Mouse (Mus musculus) central nervous system, embryonic 18 days (tissue): Measurements from ENCODE around the gene Cipc. TPM values are rescaled to one million over a fixed set of nuclear protein-coding genes. Genes with fewer than 3 reads are reported as not detected.

Experiments
- polyA plus RNA-seq: library from polyadenylated mRNA; depleted of rRNA; stranded (reverse); fragments of >200 nt; gene quantifications from 2 replicates; pipeline ENCODE4 v1.2.3, GENCODE M21; 2012; rRNA removed

Cipc gene
- polyA plus RNA-seq, result 57.9 and 58.9 TPM in 2 replicates

DNA sequence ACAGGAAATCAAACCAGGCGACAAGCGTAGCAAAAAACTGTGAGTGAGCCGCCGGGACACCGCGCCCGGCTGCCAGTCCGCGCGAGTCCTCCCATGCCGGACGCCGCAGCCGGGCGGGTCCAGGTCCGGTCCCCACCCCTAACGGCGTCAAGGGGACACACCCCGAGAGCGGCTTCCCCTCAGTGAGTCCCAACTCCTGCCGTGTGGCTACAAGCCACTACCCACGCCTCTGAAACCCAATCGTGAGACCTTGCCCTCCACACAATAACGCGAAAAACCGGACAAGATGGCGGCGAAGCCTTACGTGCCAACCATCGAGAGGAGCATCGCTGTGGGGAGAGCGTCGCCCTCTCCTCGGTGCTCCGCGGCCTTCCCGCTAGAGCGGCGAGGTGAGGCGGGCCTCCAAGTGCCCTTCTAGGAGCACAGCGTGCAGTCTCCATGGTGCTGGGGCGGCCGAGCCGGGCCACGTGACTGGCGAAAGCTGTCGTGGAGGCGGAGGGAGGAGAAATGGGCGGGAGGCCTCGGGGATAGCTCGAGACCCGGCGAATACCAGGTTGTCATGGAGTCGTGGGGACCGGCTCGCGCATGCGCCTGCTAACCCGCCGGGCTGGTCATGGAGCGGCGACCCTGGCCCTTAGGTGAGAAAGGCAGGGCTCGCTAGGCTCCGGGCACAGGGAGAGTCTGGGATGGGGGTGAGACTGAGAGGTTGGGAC lies at the start of gene Cipc:
TSS of gene Cipc (plus strand) at position 182 of the 713 bp plus-strand sequence.

GRCm38 (mm10) chr12:86989890-86990754 lies 43.3 kb downstream of the Cipc start, which contains the start of gene Zdhhc22:
Gene Zdhhc22, minus strand, starts transcription at chr12:86990430.

Other genes starting within 250 kb of the Cipc start
- 13.6 and 14.7 TPM in 2 replicates for gene Angel1, start 220.6 kb upstream of the Cipc start, polyA plus RNA-seq
- not detected in 2 replicates for gene Lrrc74a, start 212.7 kb upstream of the Cipc start, polyA plus RNA-seq
- 51.3 and 63.4 TPM in 2 replicates for gene Irf2bpl, start 62.2 kb upstream of the Cipc start, polyA plus RNA-seq
- 19.1 and 22.9 TPM in 2 replicates for gene Zdhhc22, start 43.4 kb downstream of the Cipc start, polyA plus RNA-seq
- 28.4 and 28.9 TPM in 2 replicates for gene Tmem63c, start 74.3 kb downstream of the Cipc start, polyA plus RNA-seq
- gene Ngb, start 155.5 kb downstream of the Cipc start, polyA plus RNA-seq, result 6.0 and 6.8 TPM in 2 replicates
- gene Gstz1, start 200.1 kb downstream of the Cipc start, polyA plus RNA-seq, result 62.8 and 64.3 TPM in 2 replicates
- 18.9 and 20.1 TPM in 2 replicates for gene Pomt2, start 200.9 kb downstream of the Cipc start, polyA plus RNA-seq